ENCODE assay signal across 8 mouse cellular contexts in the genomic region with DNA sequence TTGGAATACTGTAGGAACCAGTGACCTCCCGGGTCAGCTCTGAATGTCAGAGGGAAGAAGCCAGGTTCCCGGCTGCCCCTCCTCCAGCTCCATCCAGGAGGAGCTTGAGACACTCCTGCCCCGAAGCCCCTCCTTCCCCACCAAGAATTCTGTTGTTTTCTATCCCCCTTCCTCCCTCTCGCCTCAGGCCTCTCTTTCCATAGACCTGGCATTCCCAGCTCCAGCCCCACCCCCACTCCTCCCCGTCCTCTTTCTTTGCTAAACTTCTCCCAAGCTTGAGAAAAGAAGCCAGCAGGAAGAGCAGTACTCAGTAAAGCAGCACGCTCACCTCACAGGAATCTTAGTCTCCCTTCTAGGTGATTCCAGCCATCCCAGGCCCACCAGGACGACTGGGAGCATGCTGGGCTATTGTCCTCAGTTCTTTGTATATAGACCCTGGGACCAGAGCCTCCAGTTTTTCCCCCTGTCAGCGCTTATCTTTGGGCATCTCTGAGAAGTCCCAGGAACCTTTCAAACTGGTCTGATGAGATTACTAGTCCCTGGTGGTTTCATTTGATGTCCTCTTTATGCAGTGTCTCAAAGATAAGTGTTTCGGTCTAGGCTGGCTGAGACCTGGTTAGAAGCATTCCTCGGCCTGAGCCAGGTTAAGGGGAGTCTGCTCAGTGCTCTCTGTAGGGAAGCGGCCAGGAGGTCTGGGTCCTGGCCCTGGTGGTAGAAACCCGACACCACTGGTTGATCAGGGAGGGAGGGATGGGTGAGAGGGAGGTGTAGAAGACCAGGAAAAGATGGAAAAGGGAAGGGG. TPM values are rescaled to one million over a fixed set of nuclear protein-coding genes. Genes with fewer than 3 reads are reported as not detected.
DNase-seq lines count a peak whose midpoint lies in the region; ATAC-seq lines count a peak whose summit lies in the region.

A gene (minus strand): TSS at position 48 of the 802 bp plus-strand sequence.

- no peaks in the 10 kb centered on the region for H3K9me3 ChIP-seq in heart, embryonic 15.5 days (replicated peaks)
- no peaks in the 10 kb centered on the region for H3K9me3 ChIP-seq in hindbrain, embryonic 12.5 days (replicated peaks)
- H3K9me3 ChIP-seq in midbrain, embryonic 13.5 days = no peaks in the 10 kb centered on the region

- peak within 1 kb of the TSS; percentile 90 for H3K4me2 ChIP-seq in heart, embryonic 15.5 days
- H3K4me2 ChIP-seq in hindbrain, embryonic 12.5 days (replicated peaks) = peak within 1 kb of the TSS; percentile 98
- H3K4me2 ChIP-seq in midbrain, embryonic 13.5 days (replicated peaks) = peak within 1 kb of the TSS; percentile 97

- H3K9ac ChIP-seq in heart, embryonic 15.5 days = peak within 1 kb of the TSS; percentile 44
- H3K9ac ChIP-seq in hindbrain, embryonic 12.5 days = peak within 1 kb of the TSS; percentile 59; the same call in 1 of the 2 replicates
- peak within 1 kb of the TSS; percentile 65; the same call in 1 of the 2 replicates for H3K9ac ChIP-seq in midbrain, embryonic 13.5 days (replicated peaks)

- H3K4me1 ChIP-seq in heart, embryonic 15.5 days (replicated peaks) = peaks cover 14% of the 10 kb centered on the region
- peaks cover 23% of the 10 kb centered on the region for H3K4me1 ChIP-seq in hindbrain, embryonic 12.5 days
- peaks cover 26% of the 10 kb centered on the region for H3K4me1 ChIP-seq in midbrain, embryonic 13.5 days (replicated peaks)

- WGBS in heart, embryonic 15.5 days = 16% methylated on average over 12 of the region's 12 CpGs
- 5% methylated on average over 12 of the region's 12 CpGs for WGBS in hindbrain, embryonic 12.5 days
- WGBS in midbrain, embryonic 13.5 days = 6% methylated on average over 12 of the region's 12 CpGs

- peak within 1 kb of the TSS; percentile 54 for H3K4me3 ChIP-seq in heart, embryonic 15.5 days
- peak within 1 kb of the TSS; percentile 58 for H3K4me3 ChIP-seq in hindbrain, embryonic 12.5 days
- H3K4me3 ChIP-seq in midbrain, embryonic 13.5 days (replicated peaks) = peak within 1 kb of the TSS; percentile 65

- H3K27ac ChIP-seq in heart, embryonic 15.5 days = no peak within 1 kb of the TSS
- H3K27ac ChIP-seq in hindbrain, embryonic 12.5 days = no peak within 1 kb of the TSS
- no peak within 1 kb of the TSS for H3K27ac ChIP-seq in midbrain, embryonic 13.5 days

- peaks cover 54% of the 10 kb centered on the region for H3K27me3 ChIP-seq in heart, embryonic 15.5 days
- peaks cover 42% of the 10 kb centered on the region for H3K27me3 ChIP-seq in hindbrain, embryonic 12.5 days
- peaks cover 52% of the 10 kb centered on the region for H3K27me3 ChIP-seq in midbrain, embryonic 13.5 days

- ATAC-seq in heart, embryonic 15.5 days (replicated peaks; ENCODE audit: insufficient number of reproducible peaks, insufficient read depth, low FRiP score, low read depth) = peak; percentile 8; the same call in 1 of the 2 replicates
- 0 out of 2 replicates have a peak, but pooled peaks have one; percentile 11 for ATAC-seq in hindbrain, embryonic 12.5 days (ENCODE audit: low FRiP score)
- ATAC-seq in midbrain, embryonic 13.5 days = no peak
- ATAC-seq in monocyte, adult 5-6 weeks (replicated peaks; ENCODE audit: insufficient number of reproducible peaks, low FRiP score, low TSS enrichment, poor library complexity, severe bottlenecking) = no peak

- DNase-seq in heart, adult 9 months (ENCODE audit: low spot score in 2 of 2) = no peak
- peak; percentile 43 for DNase-seq in WW6 (ENCODE audit: low read depth, low spot score)
- DNase-seq in thymus, postnatal 4 days = no peak
- no peak for DNase-seq in thymus, postnatal 36 days

- no peaks in the 10 kb centered on the region for H3K36me3 ChIP-seq in heart, embryonic 15.5 days
- no peaks in the 10 kb centered on the region for H3K36me3 ChIP-seq in hindbrain, embryonic 12.5 days
- H3K36me3 ChIP-seq in midbrain, embryonic 13.5 days = no peaks in the 10 kb centered on the region

RNA-seq across cellular contexts. Expression of the gene that starts here (rescaled TPM):
- polyA plus RNA-seq in heart, embryonic 15.5 days (2015; fragmentation: Nextera tagmentation; extraction: Ambion mirVana) = 11.7 and 15.9 TPM in 2 replicates
- 0.10 and 0.16 TPM in 2 replicates for polyA plus RNA-seq in hindbrain, embryonic 12.5 days (2016; fragmentation: Nextera tagmentation; extraction: Ambion mirVana)
- 0.05 TPM in 1 of 2 replicates, not detected in the other for polyA plus RNA-seq in midbrain, embryonic 13.5 days (2015; fragmentation: Nextera tagmentation; extraction: Ambion mirVana)
- not detected in 3 replicates for total RNA-seq in monocyte, adult 5-6 weeks (2017)

Comparison
In these comparisons a context has a peak if more than half of its experiments do, and no peak if none do; other contexts are left out.
1. RNA of the gene that starts here (polyA plus RNA-seq): 11.7 to 15.9 TPM in heart, embryonic 15.5 days; 0.10 to 0.16 TPM in hindbrain, embryonic 12.5 days and 0.05 TPM in midbrain, embryonic 13.5 days; every median in the first group is over 10 times any median in the second.
2. Peak in ATAC-seq, H3K4me3 ChIP-seq, H3K9ac ChIP-seq and H3K4me2 ChIP-seq in hindbrain, embryonic 12.5 days; RNA of the gene not detected or under 1 TPM.
3. Peak in every context shown above with its lines, with median percentiles within 50 percentile points of each other: H3K4me2 ChIP-seq, H3K4me3 ChIP-seq and H3K9ac ChIP-seq.